Mouse (Mus musculus): ENCODE measurements at regions not wholly inside any gene's neighbourhood (a gene's known extent, or its start where the extent isn't known, plus 50 kb on each side); places are given as distances from the start of the nearest gene placed in this dataset.
"Not testable (repeated sequence)": the region's sequence is repeated elsewhere in the genome, so short reads cannot be mapped to it uniquely, and the experiment has no call there.

DNA sequence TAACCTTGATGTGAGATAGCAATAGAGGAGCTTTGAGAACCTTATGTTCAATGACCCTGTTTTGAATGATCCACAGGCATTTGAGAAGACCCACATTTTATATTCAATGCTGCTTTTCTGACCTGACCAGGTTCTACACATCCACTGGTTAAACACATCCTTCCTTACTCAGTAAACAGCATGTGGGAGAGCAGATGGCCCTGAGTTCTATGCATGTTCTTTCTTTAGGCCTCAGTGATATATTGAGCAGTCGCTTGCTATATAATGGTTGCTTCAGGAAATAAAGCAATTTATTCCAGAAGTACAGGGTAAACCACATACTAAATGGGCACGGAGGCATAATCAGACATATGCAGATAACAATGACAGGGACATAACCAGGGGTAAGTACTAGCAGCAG lies 292.2 kb downstream of the Atxn7l3b start:
- DNase-seq (ENCODE audit: low spot score) (no peak), ATAC-seq (no peak)
- Histone ChIP-seq H3K4me2 (ENCODE audit: low read depth, low read length) (no peak overlapping the region), H3K27me3 (ENCODE audit: insufficient read depth, low read length) (no peaks in the 10 kb centered on the region), H3K4me1 (ENCODE audit: insufficient read depth, low read length) (no peaks in the 10 kb centered on the region), H3K36me3 (ENCODE audit: insufficient read depth, low read length) (no peaks in the 10 kb centered on the region), H3K27ac (no peak overlapping the region), H3K4me3 (ENCODE audit: low read length) (no peak overlapping the region), H3K9me3 (ENCODE audit: low read length) (no peaks in the 10 kb centered on the region), H3K9ac (replicated peaks; ENCODE audit: low read length) (no peak overlapping the region)
- 89% methylated on average over 2 of the region's 2 CpGs for WGBS
- no peak for TF ChIP-seq CTCF (IDR thresholded peaks at IDR 0.05; ENCODE audit: low read depth)

DNA sequence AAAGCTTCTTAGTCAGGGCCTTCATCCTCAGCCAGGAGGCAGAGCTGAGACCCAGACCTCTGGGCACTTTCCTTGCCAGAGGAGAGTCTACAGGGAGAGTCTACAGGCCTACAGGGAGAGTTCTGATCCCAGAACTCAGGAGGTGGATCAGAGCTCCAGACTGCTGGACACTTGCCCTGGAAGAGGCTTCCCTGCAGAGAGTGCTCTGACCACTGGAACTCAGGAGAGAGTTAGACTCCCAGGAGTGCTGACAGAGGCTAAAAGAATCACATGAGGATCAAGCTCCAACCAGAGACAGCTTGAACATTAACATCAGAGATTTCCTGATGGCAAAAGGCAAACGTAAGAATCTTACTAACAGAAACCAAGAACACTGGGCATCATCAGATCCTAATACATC lies 288.2 kb downstream of the Atxn7l3b start:
- not testable (repeated sequence) for H3K27ac ChIP-seq; H3K9me3 ChIP-seq (ENCODE audit: low read length); H3K9ac ChIP-seq (replicated peaks; ENCODE audit: low read length); H3K27me3 ChIP-seq (ENCODE audit: insufficient read depth, low read length); DNase-seq (ENCODE audit: low spot score); ATAC-seq; H3K4me1 ChIP-seq (ENCODE audit: insufficient read depth, low read length); H3K4me2 ChIP-seq (ENCODE audit: low read depth, low read length); H3K4me3 ChIP-seq (ENCODE audit: low read length); H3K36me3 ChIP-seq (ENCODE audit: insufficient read depth, low read length)
- WGBS = 77% methylated on average over 1 of the region's 1 CpGs

DNA sequence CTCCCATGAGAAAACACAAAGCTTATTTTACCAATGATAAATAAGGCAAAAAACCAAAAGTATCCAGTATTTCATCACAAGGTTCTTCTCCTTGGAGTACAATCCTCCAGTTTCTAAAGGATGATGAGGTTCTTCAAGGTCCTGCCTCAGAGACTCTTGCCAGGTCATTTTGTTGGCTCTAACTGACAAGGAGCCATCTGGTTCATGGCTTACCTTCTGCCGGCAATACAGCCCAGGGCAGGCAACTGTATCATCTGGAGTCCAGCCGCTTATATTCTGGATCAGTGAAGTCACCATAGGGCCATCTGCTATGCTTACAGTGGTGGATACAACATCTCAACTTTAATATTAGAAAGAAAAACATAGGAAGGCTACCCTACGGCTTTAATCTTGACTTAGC lies 279.8 kb downstream of the Atxn7l3b start:
- Histone ChIP-seq H3K27me3 (ENCODE audit: insufficient read depth, low read length) (no peaks in the 10 kb centered on the region), H3K9ac (replicated peaks; ENCODE audit: low read length) (no peak overlapping the region), H3K36me3 (ENCODE audit: insufficient read depth, low read length) (no peaks in the 10 kb centered on the region), H3K4me1 (ENCODE audit: insufficient read depth, low read length) (no peaks in the 10 kb centered on the region), H3K4me2 (ENCODE audit: low read depth, low read length) (no peak overlapping the region), H3K27ac (no peak overlapping the region), H3K4me3 (ENCODE audit: low read length) (no peak overlapping the region), H3K9me3 (ENCODE audit: low read length) (no peaks in the 10 kb centered on the region)
- no peak for TF ChIP-seq CTCF (IDR thresholded peaks at IDR 0.05; ENCODE audit: low read depth)
- DNase-seq (ENCODE audit: low spot score) (no peak), ATAC-seq (no peak)
- 76% methylated on average over 3 of the region's 3 CpGs for WGBS

Data from hindbrain, postnatal 0 days (tissue).